Mouse (Mus musculus): Measurements from ENCODE around the gene Slc39a11. TPM values are rescaled to one million over a fixed set of nuclear protein-coding genes. Genes with fewer than 3 reads are reported as not detected.

Slc39a11 gene
- polyA plus RNA-seq, 2 experiments, result 5.1 to 10.2 TPM

- Histone ChIP-seq H3K36me3 (replicated peaks; ENCODE audit: control insufficient read depth, insufficient read depth, low read depth) (no peaks in the 10 kb centered on the region), H3K27ac (no peak overlapping the region), H3K27me3 (ENCODE audit: control insufficient read depth, insufficient read depth, low read length) (no peaks in the 10 kb centered on the region), H3K9me3 (ENCODE audit: control insufficient read depth, low read length) (no peaks in the 10 kb centered on the region), H3K4me1 (replicated peaks; ENCODE audit: control insufficient read depth in 2 of 2, insufficient read depth in 2 of 2, low read length in 1 of 2) (0 out of 4 replicates have a peak, but pooled peaks cover 0 to 4% of the 10 kb centered on the region in 2 experiments), H3K9ac (replicated peaks) (no peak overlapping the region), H3K4me2 (ENCODE audit: low read depth) (no peak overlapping the region), H3K4me3 (ENCODE audit: insufficient read depth in 1 of 2, low read depth in 2 of 2, low read length in 2 of 2) (no peak overlapping the region)
- WGBS (ENCODE audit: insufficient replicate concordance), result 46% methylated on average over 2 of the region's 2 CpGs
- TF ChIP-seq CTCF (IDR thresholded peaks at IDR 0.05; ENCODE audit: low read depth) (no peak), EP300 (IDR thresholded peaks at IDR 0.05; ENCODE audit: low read depth) (no peak)
- DNase-seq (ENCODE audit: low read depth in 3 of 3, low spot score in 3 of 3) (no peak), ATAC-seq (ENCODE audit: insufficient read depth) (no peak)
Observed at GRCm38 (mm10) chr11:113220649-113221048, 429.2 kb downstream of the Slc39a11 start.

- TF ChIP-seq EP300 (IDR thresholded peaks at IDR 0.05; ENCODE audit: low read depth) (no peak), CTCF (IDR thresholded peaks at IDR 0.05; ENCODE audit: low read depth) (no peak)
- no peaks in the 10 kb centered on the region for H3K27me3 ChIP-seq (ENCODE audit: control insufficient read depth, insufficient read depth, low read length)
- no peaks in the 10 kb centered on the region for H3K4me1 ChIP-seq (replicated peaks; ENCODE audit: control insufficient read depth in 2 of 2, insufficient read depth in 2 of 2, low read length in 1 of 2)
- H3K9me3 ChIP-seq (ENCODE audit: control insufficient read depth, low read length), result no peaks in the 10 kb centered on the region
- 69% methylated on average over 7 of the region's 7 CpGs for WGBS (ENCODE audit: insufficient replicate concordance)
- no peak overlapping the region for H3K4me2 ChIP-seq (ENCODE audit: low read depth)
- H3K36me3 ChIP-seq (replicated peaks; ENCODE audit: control insufficient read depth, insufficient read depth, low read depth), result no peaks in the 10 kb centered on the region
- H3K27ac ChIP-seq, result no peak overlapping the region
- no peak overlapping the region for H3K4me3 ChIP-seq (ENCODE audit: insufficient read depth in 1 of 2, low read depth in 2 of 2, low read length in 2 of 2)
- DNase-seq (ENCODE audit: low read depth in 3 of 3, low spot score in 3 of 3), result no peak
- H3K9ac ChIP-seq (replicated peaks), result no peak overlapping the region
- ATAC-seq (ENCODE audit: insufficient read depth), result no peak
Observed at GRCm38 (mm10) chr11:113214741-113215140, 435.1 kb downstream of the Slc39a11 start.

DNA sequence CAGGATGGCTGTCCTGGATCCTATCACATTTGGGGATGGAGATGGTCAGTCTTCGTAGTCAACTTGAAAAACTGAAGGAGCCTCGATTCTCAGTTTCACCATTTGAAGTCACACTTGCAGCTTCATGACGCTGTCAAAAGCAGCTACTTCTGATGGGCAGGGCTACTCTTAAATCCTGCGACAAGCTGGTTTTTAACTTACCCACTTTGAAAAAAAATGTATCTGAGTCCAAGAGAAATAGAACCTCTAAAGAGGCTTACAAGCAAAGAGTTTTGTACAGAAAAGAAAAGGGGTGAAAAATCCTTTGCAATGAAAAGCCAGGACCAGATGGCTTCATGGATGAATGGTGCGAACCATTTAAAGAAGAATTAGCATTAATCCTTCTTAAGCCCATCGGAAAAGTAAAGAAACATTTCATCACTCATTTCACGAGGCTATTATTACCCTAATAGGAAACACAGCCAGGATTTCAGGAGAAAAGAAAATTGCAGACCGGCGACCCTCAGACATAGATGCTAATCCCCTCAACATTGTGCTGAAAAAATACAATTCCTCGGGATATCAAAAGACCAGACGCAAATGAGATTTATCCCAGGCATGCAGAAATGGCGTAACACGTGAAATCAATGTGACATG is 437.4 kb downstream of the Slc39a11 start:
- H3K27ac ChIP-seq, result no peak overlapping the region
- H3K27me3 ChIP-seq (ENCODE audit: control insufficient read depth, insufficient read depth, low read length), result no peaks in the 10 kb centered on the region
- no peaks in the 10 kb centered on the region for H3K36me3 ChIP-seq (replicated peaks; ENCODE audit: control insufficient read depth, insufficient read depth, low read depth)
- no peak for DNase-seq (ENCODE audit: low read depth in 3 of 3, low spot score in 3 of 3)
- no peak for ATAC-seq (ENCODE audit: insufficient read depth)
- H3K4me1 ChIP-seq (replicated peaks; ENCODE audit: control insufficient read depth in 2 of 2, insufficient read depth in 2 of 2, low read length in 1 of 2), result no peaks in the 10 kb centered on the region
- H3K9me3 ChIP-seq (ENCODE audit: control insufficient read depth, low read length), result no peaks in the 10 kb centered on the region
- 61% methylated on average over 13 of the region's 13 CpGs for WGBS (ENCODE audit: insufficient replicate concordance)
- no peak overlapping the region for H3K4me3 ChIP-seq (ENCODE audit: insufficient read depth in 1 of 2, low read depth in 2 of 2, low read length in 2 of 2)
- no peak overlapping the region for H3K4me2 ChIP-seq (ENCODE audit: low read depth)
- TF ChIP-seq EP300 (IDR thresholded peaks at IDR 0.05; ENCODE audit: low read depth) (no peak), CTCF (IDR thresholded peaks at IDR 0.05; ENCODE audit: low read depth) (no peak)
- H3K9ac ChIP-seq (replicated peaks), result no peak overlapping the region

DNA sequence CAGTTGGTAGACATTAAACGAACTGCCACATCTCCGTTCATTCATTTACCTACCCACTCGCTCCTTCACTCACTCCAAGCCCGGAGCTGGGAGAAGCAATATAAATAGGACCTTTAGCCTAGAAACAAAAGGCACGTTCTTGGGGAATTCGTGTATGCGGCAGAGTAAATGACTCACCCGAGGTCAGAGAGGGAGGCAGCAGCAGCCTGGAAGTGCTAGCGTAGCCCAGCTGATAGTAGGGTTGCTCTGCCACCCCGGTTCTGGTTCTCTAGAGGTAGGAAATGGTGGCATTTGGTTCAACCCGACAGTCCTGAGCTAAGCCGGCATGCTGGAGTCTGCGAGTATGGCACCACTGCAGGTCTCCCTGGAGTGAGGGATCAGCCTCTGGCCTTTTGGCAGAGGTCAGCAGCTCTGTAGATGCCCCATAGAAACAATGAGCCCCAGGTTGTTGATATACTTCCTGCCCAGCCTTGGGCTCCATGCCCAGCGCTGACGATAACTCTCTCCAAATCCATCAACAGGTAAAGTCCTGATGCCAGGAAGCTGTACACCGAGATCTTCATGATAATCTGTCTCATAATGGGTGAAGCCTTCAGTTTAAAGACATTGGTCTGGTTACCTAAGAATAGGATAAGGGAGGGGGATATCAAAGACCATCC is 440.5 kb downstream of the Slc39a11 start:
- H3K27me3 ChIP-seq (ENCODE audit: control insufficient read depth, insufficient read depth, low read length), result no peaks in the 10 kb centered on the region
- 63% methylated on average over 16 of the region's 16 CpGs for WGBS (ENCODE audit: insufficient replicate concordance)
- DNase-seq (ENCODE audit: low read depth in 3 of 3, low spot score in 3 of 3) (no peak), ATAC-seq (ENCODE audit: insufficient read depth) (no peak)
- no peak overlapping the region for H3K4me3 ChIP-seq (ENCODE audit: insufficient read depth in 1 of 2, low read depth in 2 of 2, low read length in 2 of 2)
- no peak overlapping the region for H3K9ac ChIP-seq (replicated peaks)
- no peaks in the 10 kb centered on the region for H3K4me1 ChIP-seq (replicated peaks; ENCODE audit: control insufficient read depth in 2 of 2, insufficient read depth in 2 of 2, low read length in 1 of 2)
- TF ChIP-seq EP300 (IDR thresholded peaks at IDR 0.05; ENCODE audit: low read depth) (no peak), CTCF (IDR thresholded peaks at IDR 0.05; ENCODE audit: low read depth) (no peak)
- H3K27ac ChIP-seq, result no peak overlapping the region
- no peaks in the 10 kb centered on the region for H3K9me3 ChIP-seq (ENCODE audit: control insufficient read depth, low read length)
- no peaks in the 10 kb centered on the region for H3K36me3 ChIP-seq (replicated peaks; ENCODE audit: control insufficient read depth, insufficient read depth, low read depth)
- H3K4me2 ChIP-seq (ENCODE audit: low read depth), result no peak overlapping the region

DNA sequence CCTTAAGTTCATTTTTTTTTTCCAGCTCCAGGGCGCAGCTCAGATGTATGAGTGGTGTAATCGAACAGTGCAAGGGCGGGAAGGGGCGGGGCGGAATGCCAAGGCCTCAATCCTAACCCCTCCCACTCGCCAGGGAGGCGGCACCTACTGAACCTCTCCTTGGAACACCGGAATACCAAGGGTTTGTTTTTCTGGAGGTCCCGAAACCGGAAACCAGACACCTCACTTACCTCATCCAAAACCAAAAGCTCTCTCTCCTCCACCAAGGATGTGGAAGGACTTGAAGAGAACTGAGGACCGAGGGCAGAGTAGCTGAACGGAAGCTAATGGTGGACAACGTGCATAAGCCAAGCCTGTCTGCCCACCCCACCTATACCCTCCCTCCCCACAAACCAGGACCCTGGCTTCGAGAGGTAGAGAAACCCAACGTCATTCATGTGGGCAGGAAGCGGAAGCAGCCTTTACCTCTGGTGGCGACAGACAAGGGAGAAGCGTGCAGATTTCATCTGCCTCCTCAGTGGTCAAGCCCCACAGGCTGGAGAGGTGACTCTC is 441.3 kb downstream of the Slc39a11 start:
- Histone ChIP-seq H3K27me3 (ENCODE audit: control insufficient read depth, insufficient read depth, low read length) (no peaks in the 10 kb centered on the region), H3K9ac (replicated peaks) (no peak overlapping the region), H3K27ac (no peak overlapping the region), H3K4me1 (replicated peaks; ENCODE audit: control insufficient read depth in 2 of 2, insufficient read depth in 2 of 2, low read length in 1 of 2) (no peaks in the 10 kb centered on the region), H3K4me3 (ENCODE audit: insufficient read depth in 1 of 2, low read depth in 2 of 2, low read length in 2 of 2) (no peak overlapping the region), H3K36me3 (replicated peaks; ENCODE audit: control insufficient read depth, insufficient read depth, low read depth) (no peaks in the 10 kb centered on the region), H3K4me2 (ENCODE audit: low read depth) (no peak overlapping the region), H3K9me3 (ENCODE audit: control insufficient read depth, low read length) (no peaks in the 10 kb centered on the region)
- 45% methylated on average over 18 of the region's 18 CpGs for WGBS (ENCODE audit: insufficient replicate concordance)
- TF ChIP-seq CTCF (IDR thresholded peaks at IDR 0.05; ENCODE audit: low read depth) (no peak), EP300 (IDR thresholded peaks at IDR 0.05; ENCODE audit: low read depth) (no peak)
- ATAC-seq (ENCODE audit: insufficient read depth) (no peak), DNase-seq (ENCODE audit: low read depth in 3 of 3, low spot score in 3 of 3) (no peak)
